Mouse (Mus musculus) intestine, postnatal 0 days (tissue): ENCODE results near the gene Dusp13. TPM values are rescaled to one million over a fixed set of nuclear protein-coding genes. Genes with fewer than 3 reads are reported as not detected.

Experiments used
- ATAC-seq: fragments of 200-750 bp; cut with Nextera tagmentation; 2 replicates; pipeline ENCODE4 v1.8.0; 2017; ENCODE audit warnings: mild to moderate bottlenecking, moderate TSS enrichment, moderate library complexity
- H3K27ac ChIP-seq: fragments of 300-500 bp; sonication (generic); 2 replicates; pipeline ENCODE4 v1.5.1; 2014; ENCODE audit warnings: mild to moderate bottlenecking, low read depth, low read length, moderate library complexity
- H3K27me3 ChIP-seq: fragments of 300-500 bp; sonication (generic); replicated peaks from 2 replicates; pipeline ENCODE4 v1.6.1; 2014; ENCODE audit warnings: low read length, mixed read lengths; ENCODE audit not compliant: control insufficient read depth, insufficient read depth
- H3K36me3 ChIP-seq: fragments of 300-500 bp; sonication (generic); 2 replicates; pipeline ENCODE4 v1.6.1; 2014; ENCODE audit warnings: mild to moderate bottlenecking, moderate library complexity; ENCODE audit not compliant: control insufficient read depth, insufficient read depth
- H3K4me1 ChIP-seq: fragments of 300-500 bp; sonication (generic); replicated peaks from 2 replicates; pipeline ENCODE4 v1.6.1; 2014; ENCODE audit warnings: antibody characterized with exemption, low read length, mixed read lengths; ENCODE audit not compliant: control insufficient read depth, insufficient read depth
- H3K4me2 ChIP-seq: fragments of 300-500 bp; sonication (generic); replicated peaks from 2 replicates; pipeline ENCODE4 v1.6.1; 2014; ENCODE audit warnings: low read depth, mild to moderate bottlenecking, moderate library complexity
- H3K4me3 ChIP-seq: fragments of 300-500 bp; sonication (generic); 2 replicates; pipeline ENCODE4 v1.5.1; 2014; ENCODE audit warnings: low read depth, low read length
- H3K9ac ChIP-seq: fragments of 300-500 bp; sonication (generic); 2 replicates; pipeline ENCODE4 v1.6.1; 2014; ENCODE audit warnings: mild to moderate bottlenecking, low read depth, low read length
- H3K9me3 ChIP-seq: fragments of 300-500 bp; sonication (generic); 2 replicates; pipeline ENCODE4 v1.6.1; 2016; ENCODE audit warnings: mixed run types; ENCODE audit not compliant: control insufficient read depth
- CTCF ChIP-seq: sonication (generic); IDR thresholded peaks from 2 replicates; pipeline ENCODE4 v1.5.1; 2016; ENCODE audit warnings: low read depth, mild to moderate bottlenecking, control low read depth, antibody characterized with exemption, moderate library complexity
- whole genome bisulfite sequencing: fragments of 180-500 bp; shearing (Covaris S2); extraction: QIAGEN DNeasy Blood & Tissue Kit; methylation state at CpG from one replicate; pipeline ENCODE4 v1.1.7; 2014; 5-methylcytosine and 5-hydroxymethylcytosine counted together
- polyA plus RNA-seq: library from polyadenylated mRNA; unstranded; fragments of >200 nt; fragmentation: Nextera tagmentation; extraction: Ambion mirVana; gene quantifications from 2 replicates; pipeline ENCODE4 v1.2.1, GENCODE M21; 2015

The Dusp13 gene
- polyA plus RNA-seq, 1 experiment from 2014 or later = 0.17 TPM

GRCm38 (mm10) chr14:21696186-21696830 is 54.7 kb downstream of the Dusp13 start:
- no peak for ATAC-seq
- H3K4me1 ChIP-seq = no peaks in the 10 kb centered on the region
- H3K9ac ChIP-seq = no peak overlapping the region
- no peaks in the 10 kb centered on the region for H3K36me3 ChIP-seq
- WGBS = 73% methylated on average over 7 of the region's 7 CpGs
- H3K27me3 ChIP-seq = no peaks in the 10 kb centered on the region
- no peak for TF ChIP-seq CTCF
- H3K4me2 ChIP-seq = no peak overlapping the region
- H3K9me3 ChIP-seq = no peaks in the 10 kb centered on the region
- H3K27ac ChIP-seq = no peak overlapping the region
- H3K4me3 ChIP-seq = no peak overlapping the region

- no peak overlapping the region for H3K4me3 ChIP-seq
- TF ChIP-seq CTCF = no peak
- no peaks in the 10 kb centered on the region for H3K4me1 ChIP-seq
- no peaks in the 10 kb centered on the region for H3K27me3 ChIP-seq
- no peak for ATAC-seq
- no peaks in the 10 kb centered on the region for H3K9me3 ChIP-seq
- H3K9ac ChIP-seq = no peak overlapping the region
- no peak overlapping the region for H3K4me2 ChIP-seq
- H3K36me3 ChIP-seq = no peaks in the 10 kb centered on the region
- H3K27ac ChIP-seq = no peak overlapping the region
- 55% methylated on average over 6 of the region's 6 CpGs for WGBS
Measured at GRCm38 (mm10) chr14:21695020-21695419, 56.0 kb downstream of the Dusp13 start.

- no peak for TF ChIP-seq CTCF
- no peak for ATAC-seq
- Histone ChIP-seq H3K9me3 (no peaks in the 10 kb centered on the region), H3K9ac (no peak overlapping the region), H3K4me1 (no peaks in the 10 kb centered on the region), H3K36me3 (no peaks in the 10 kb centered on the region), H3K4me2 (no peak overlapping the region), H3K27me3 (0 out of 2 replicates have a peak, but pooled peaks cover 3% of the 10 kb centered on the region), H3K27ac (no peak overlapping the region), H3K4me3 (no peak overlapping the region)
- 76% methylated on average over 3 of the region's 3 CpGs for WGBS
Measured at GRCm38 (mm10) chr14:21691070-21691469, 59.9 kb downstream of the Dusp13 start.

DNA sequence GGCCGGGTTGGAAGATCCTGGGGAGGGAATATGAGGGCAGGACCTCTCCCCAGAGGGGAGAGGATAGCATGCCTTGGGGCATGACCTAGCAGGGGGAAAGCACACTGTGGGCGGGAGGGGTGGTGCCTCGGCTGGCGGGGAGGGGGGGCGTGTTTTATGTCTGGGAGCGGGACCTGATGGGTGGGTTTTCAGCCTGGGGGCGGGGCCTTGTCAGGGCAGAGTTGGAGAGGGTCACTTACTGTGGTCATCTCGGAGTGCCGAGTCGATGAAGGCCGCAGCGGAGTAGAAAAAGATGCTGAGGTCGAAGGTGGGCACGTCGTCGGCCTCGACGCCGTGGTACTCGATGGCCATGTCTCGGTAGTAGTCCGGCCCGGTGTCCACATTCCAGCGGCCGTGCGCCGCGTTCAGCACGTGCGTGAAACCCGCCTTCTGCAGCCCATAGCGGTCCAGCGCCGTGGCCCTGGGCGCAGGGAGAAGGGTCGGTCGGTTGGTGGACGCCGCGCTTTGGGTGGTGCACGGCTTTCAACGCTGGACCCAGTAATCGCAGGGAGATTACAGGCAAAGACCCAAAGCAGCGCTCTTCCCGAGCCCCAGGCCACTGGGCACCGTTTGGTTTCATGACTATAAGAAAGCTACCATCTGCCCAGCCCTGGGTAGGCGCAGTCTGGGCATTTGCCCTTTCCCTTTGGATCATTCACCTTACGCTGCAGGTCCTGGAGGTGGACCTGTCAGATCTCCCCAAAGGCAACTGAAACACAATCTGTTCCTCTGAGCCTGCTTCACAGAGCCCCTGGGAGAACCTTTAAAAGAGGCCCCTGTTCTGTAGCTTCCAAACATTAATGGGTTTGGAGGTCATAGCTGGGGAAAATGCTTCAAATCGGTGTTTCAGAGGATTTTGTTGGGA is 64.4 kb downstream of the Dusp13 start:
- TF ChIP-seq CTCF = no peak
- ATAC-seq = no peak
- Histone ChIP-seq H3K4me1 (no peaks in the 10 kb centered on the region), H3K4me3 (peak overlapping the region; percentile 16), H3K36me3 (no peaks in the 10 kb centered on the region), H3K9ac (no peak overlapping the region), H3K27me3 (0 out of 2 replicates have a peak, but pooled peaks cover 3% of the 10 kb centered on the region), H3K9me3 (no peaks in the 10 kb centered on the region), H3K4me2 (peak overlapping the region; percentile 61), H3K27ac (no peak overlapping the region)
- 15% methylated on average over 49 of the region's 49 CpGs for WGBS

- Histone ChIP-seq H3K4me3 (no peak overlapping the region), H3K36me3 (no peaks in the 10 kb centered on the region), H3K9me3 (no peaks in the 10 kb centered on the region), H3K4me1 (no peaks in the 10 kb centered on the region), H3K27ac (no peak overlapping the region), H3K27me3 (0 out of 2 replicates have a peak, but pooled peaks cover 3% of the 10 kb centered on the region), H3K9ac (no peak overlapping the region), H3K4me2 (no peak overlapping the region)
- no peak for TF ChIP-seq CTCF
- no peak for ATAC-seq
- WGBS = 90% methylated on average over 10 of the region's 10 CpGs
Measured at GRCm38 (mm10) chr14:21685411-21686146, 65.4 kb downstream of the Dusp13 start.

DNA sequence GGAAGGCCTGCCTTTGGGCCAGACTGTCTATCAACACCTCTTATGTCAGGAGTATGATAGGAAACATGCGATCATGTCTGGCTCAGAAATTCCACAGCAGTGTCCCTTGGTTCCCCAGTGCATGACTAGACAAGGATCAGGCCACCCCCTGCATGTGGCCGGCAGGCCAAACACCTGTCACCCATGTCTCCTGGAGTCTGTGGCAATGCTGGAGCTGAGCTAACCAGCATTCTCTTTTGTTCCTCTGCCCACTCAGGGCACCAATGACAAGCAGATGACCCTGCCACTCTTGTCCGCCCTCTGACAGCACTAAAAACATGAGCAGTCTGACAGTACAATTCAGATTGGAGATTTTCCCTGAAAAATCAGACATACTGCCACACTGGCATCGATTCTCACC is 67.1 kb downstream of the Dusp13 start:
- WGBS = 90% methylated on average over 4 of the region's 4 CpGs
- TF ChIP-seq CTCF = no peak

More for the DNA sequence above, 67.1 kb downstream of the Dusp13 start:
- no peaks in the 10 kb centered on the region for H3K36me3 ChIP-seq
- no peak overlapping the region for H3K4me2 ChIP-seq
- H3K9me3 ChIP-seq = no peaks in the 10 kb centered on the region
- 0 out of 2 replicates have a peak, but pooled peaks cover 3% of the 10 kb centered on the region for H3K27me3 ChIP-seq
- H3K27ac ChIP-seq = no peak overlapping the region
- H3K4me3 ChIP-seq = no peak overlapping the region
- no peak overlapping the region for H3K9ac ChIP-seq
- no peaks in the 10 kb centered on the region for H3K4me1 ChIP-seq
- no peak for ATAC-seq

Other genes starting within 250 kb of the Dusp13 start
- not detected in 2 replicates for gene Dupd1, start 36.6 kb downstream of the Dusp13 start, polyA plus RNA-seq
- 16.3 and 16.4 TPM in 2 replicates for gene Samd8, start 650 bp downstream of the Dusp13 start, polyA plus RNA-seq
- 354 and 371 TPM in 2 replicates for gene Vdac2, start 74.1 kb upstream of the Dusp13 start, polyA plus RNA-seq
- 67.3 and 70.5 TPM in 2 replicates for gene Comtd1, start 97.8 kb upstream of the Dusp13 start, polyA plus RNA-seq
- gene Zfp503, start 238.4 kb upstream of the Dusp13 start, polyA plus RNA-seq = 5.7 and 6.5 TPM in 2 replicates